Mouse (Mus musculus): ENCODE measurements around the gene Ranbp6. TPM values are rescaled to one million over a fixed set of nuclear protein-coding genes. Genes with fewer than 3 reads are reported as not detected.

Gene Ranbp6
- total RNA-seq (2012; rRNA removed) (18.3 and 22.6 TPM in 2 replicates), polyA plus RNA-seq (2012; ENCODE audit: insufficient read depth in 1 of 2, insufficient read length in 2 of 2, low read depth in 1 of 2, low replicate concordance in 2 of 2, missing spikeins in 1 of 2) (10 to 100 TPM in 1 of 2 experiments, not detected in 1; 23.7 TPM)

DNA sequence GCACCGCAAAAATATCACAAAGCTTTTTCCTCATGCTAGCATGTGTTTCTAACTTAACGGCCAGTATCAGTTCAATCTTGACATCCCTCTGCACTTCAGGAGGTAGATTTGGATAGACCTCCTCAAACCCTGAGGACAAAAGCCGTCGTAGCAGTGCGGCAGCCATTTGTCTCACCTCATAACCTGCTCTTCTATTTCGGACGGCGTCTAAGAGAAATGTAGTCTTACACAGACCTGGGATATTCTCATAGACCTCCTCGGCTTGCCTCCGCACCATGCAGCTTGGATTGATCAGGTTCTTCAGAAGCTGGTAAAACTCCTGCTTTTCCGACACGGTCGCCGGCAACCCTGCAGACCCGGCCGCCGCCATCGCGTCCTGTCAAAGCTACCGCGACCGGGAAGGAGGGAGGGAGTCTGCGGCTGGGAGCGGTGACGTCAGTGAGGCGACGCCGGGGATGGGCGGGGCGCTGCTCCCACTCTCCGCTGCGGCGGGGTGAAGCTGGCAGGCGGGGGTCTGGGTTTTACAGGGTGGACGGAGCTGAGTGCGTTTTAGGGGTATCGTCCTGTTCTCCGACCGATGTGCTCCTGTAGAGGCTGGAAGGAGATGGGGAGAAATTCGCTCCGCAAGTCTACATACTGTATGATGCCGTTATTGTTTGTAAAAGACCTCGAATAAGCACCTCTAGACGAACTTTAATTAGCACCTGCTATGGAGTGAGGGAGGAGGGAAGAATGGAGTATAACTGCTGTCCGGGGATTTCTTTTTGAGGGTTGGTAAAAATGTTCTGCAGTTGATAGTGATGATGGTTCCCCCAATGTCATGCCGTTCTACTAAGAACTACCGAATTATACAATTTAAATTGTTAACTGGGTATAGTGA is at the start of gene Ranbp6:
TSS of gene Ranbp6 (minus strand) at position 394 of the 880 bp plus-strand sequence.
- peak; percentile 99 for DNase-seq (ENCODE audit: low read depth, low spot score)
- TF ChIP-seq POLR2A (IDR thresholded peaks at IDR 0.05; ENCODE audit: control insufficient read depth in 1 of 2, insufficient read depth in 1 of 2, low read depth in 1 of 2, low read length in 2 of 2, poor library complexity in 1 of 2) (peak in 1 of 2 experiments; percentile 99; a peak in 2 of 4 replicates), ZKSCAN1 (IDR thresholded peaks at IDR 0.05; ENCODE audit: low read depth, low read length) (no peak)
- Histone ChIP-seq H3K4me3 (ENCODE audit: control insufficient read depth in 1 of 2, insufficient read depth in 1 of 2, low read depth in 2 of 2, low read length in 2 of 2) (peak within 1 kb of the TSS; percentile 72 to 88), H3K27ac (ENCODE audit: control insufficient read depth, low read depth, low read length) (peak within 1 kb of the TSS; percentile 50), H3K27me3 (ENCODE audit: control insufficient read depth in 1 of 2, insufficient read depth in 2 of 2, low read length in 2 of 2) (peaks cover 0 to 3% of the 10 kb centered on the region in 2 experiments; a peak in 1 of 4 replicates), H3K9me3 (replicated peaks; ENCODE audit: insufficient read depth, low read length) (no peaks in the 10 kb centered on the region), H3K9ac (ENCODE audit: control insufficient read depth, low read depth, low read length, poor library complexity, severe bottlenecking) (peak within 1 kb of the TSS; percentile 75), H3K4me1 (ENCODE audit: control insufficient read depth in 1 of 2, insufficient read depth in 2 of 2, low read length in 2 of 2) (peaks cover 11 to 14% of the 10 kb centered on the region in 2 experiments), H3K36me3 (ENCODE audit: control insufficient read depth in 1 of 2, insufficient read depth in 2 of 2, low read length in 2 of 2) (peaks cover 2 to 33% of the 10 kb centered on the region in 2 experiments; a peak in 3 of 4 replicates), H3K79me2 (ENCODE audit: control insufficient read depth, insufficient read depth, low read length, poor library complexity) (peaks cover 34% of the 10 kb centered on the region)

- no peak overlapping the region for H3K27ac ChIP-seq (ENCODE audit: control insufficient read depth, low read depth, low read length)
- TF ChIP-seq SMC3 (IDR thresholded peaks at IDR 0.05; ENCODE audit: low read depth, low read length): no peak
- no peak for TF ChIP-seq EP300 (IDR thresholded peaks at IDR 0.05; ENCODE audit: low read depth in 1 of 2, low read length in 2 of 2)
- TF ChIP-seq BHLHE40 (IDR thresholded peaks at IDR 0.05; ENCODE audit: borderline replicate concordance, low read depth, low read length): no peak
- TF ChIP-seq MAZ (IDR thresholded peaks at IDR 0.05; ENCODE audit: low read depth, low read length): no peak
- no peak for TF ChIP-seq ETS1 (IDR thresholded peaks at IDR 0.05; ENCODE audit: low read depth, low read length)
- no peak for TF ChIP-seq TCF12 (IDR thresholded peaks at IDR 0.05; ENCODE audit: low read depth, low read length)
- TF ChIP-seq HCFC1 (IDR thresholded peaks at IDR 0.05; ENCODE audit: low read depth, low read length): no peak
- TF ChIP-seq POLR2AphosphoS2 (IDR thresholded peaks at IDR 0.05; ENCODE audit: low read length): no peak
- TF ChIP-seq SIN3A (IDR thresholded peaks at IDR 0.05; ENCODE audit: low read length): no peak
- TF ChIP-seq USF1 (IDR thresholded peaks at IDR 0.05; ENCODE audit: low read depth, low read length): no peak
- TF ChIP-seq TAL1 (IDR thresholded peaks at IDR 0.05; ENCODE audit: low read length): no peak
- no peak overlapping the region for H3K9ac ChIP-seq (ENCODE audit: control insufficient read depth, low read depth, low read length, poor library complexity, severe bottlenecking)
Observed at GRCm38 (mm10) chr19:29860816-29861215, 48.0 kb upstream of the Ranbp6 start.

More at GRCm38 (mm10) chr19:29860816-29861215, 48.0 kb upstream of the Ranbp6 start:
- Histone ChIP-seq H3K9me3 (replicated peaks; ENCODE audit: insufficient read depth, low read length) (no peaks in the 10 kb centered on the region), H3K36me3 (ENCODE audit: control insufficient read depth in 1 of 2, insufficient read depth in 2 of 2, low read length in 2 of 2) (no peaks in the 10 kb centered on the region), H3K4me3 (ENCODE audit: control insufficient read depth in 1 of 2, insufficient read depth in 1 of 2, low read depth in 2 of 2, low read length in 2 of 2) (no peak overlapping the region), H3K79me2 (ENCODE audit: control insufficient read depth, insufficient read depth, low read length, poor library complexity) (no peaks in the 10 kb centered on the region), H3K4me1 (ENCODE audit: control insufficient read depth in 1 of 2, insufficient read depth in 2 of 2, low read length in 2 of 2) (no peaks in the 10 kb centered on the region), H3K27me3 (ENCODE audit: control insufficient read depth in 1 of 2, insufficient read depth in 2 of 2, low read length in 2 of 2) (peaks cover 6 to 9% of the 10 kb centered on the region in 2 experiments; a peak in 3 of 4 replicates)
- no peak for DNase-seq (ENCODE audit: low read depth, low spot score)

All from MEL (cell line).